Mouse (Mus musculus) liver, adult 2 months (tissue): Measurements from ENCODE around the gene Myh3.
A peak's percentile ranks its signal among the peaks of the same experiment; 100 is the strongest.

Experiments used
- CTCF ChIP-seq: fragments of 200-500 bp; IDR thresholded peaks from 2 replicates; pipeline ENCODE4 v1.5.1; 2011; ENCODE audit warnings: low read depth, low read length, control low read depth
- POLR2A ChIP-seq: fragments of 200-500 bp; IDR thresholded peaks from 2 replicates; pipeline ENCODE4 v1.6.1; 2011; ENCODE audit warnings: low read length, control low read depth; ENCODE audit not compliant: insufficient read depth; ENCODE audit errors: extremely low read depth

DNA sequence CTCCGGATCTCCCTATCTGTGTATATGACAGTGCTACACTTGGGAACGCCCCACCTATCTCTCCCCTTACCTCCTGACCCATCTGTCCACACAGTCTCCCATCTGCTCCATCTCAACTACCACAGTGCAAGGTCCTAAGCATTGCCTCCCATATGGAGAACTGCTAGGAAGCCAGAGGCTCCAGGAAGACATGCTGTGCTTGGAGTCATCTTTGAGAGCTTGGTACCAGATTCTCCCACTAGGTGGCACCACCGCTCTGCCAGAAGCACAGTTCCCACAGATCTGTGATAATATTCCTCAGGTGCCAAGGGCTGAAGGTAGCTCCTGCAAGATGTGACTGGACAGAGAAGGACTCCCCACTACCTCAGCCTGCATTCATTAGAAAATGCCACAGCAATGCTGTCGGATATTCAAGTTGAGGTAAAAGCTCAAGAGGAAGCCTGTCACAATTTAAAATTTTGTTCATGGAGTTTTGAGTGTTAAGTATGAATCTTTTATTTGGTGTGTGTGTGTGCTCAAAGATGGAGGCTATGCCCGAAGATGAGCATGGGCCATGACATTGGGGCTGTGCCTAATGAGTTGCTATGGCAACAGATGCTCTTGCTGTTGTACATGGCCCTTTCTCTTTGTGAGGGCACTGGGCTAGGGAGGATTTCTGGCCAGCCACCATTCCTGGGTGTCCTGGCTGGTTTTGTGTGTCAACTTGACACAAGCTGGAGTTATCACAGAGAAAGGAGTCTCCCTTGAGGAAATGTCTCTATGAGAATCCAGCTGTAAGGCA, 32.3 kb downstream of the Myh3 start:
- TF ChIP-seq POLR2A (no peak), CTCF (peak; percentile 83)
